Mouse (Mus musculus): Measurements from ENCODE around the gene Tmem52. TPM values are rescaled to one million over a fixed set of nuclear protein-coding genes. Genes with fewer than 3 reads are reported as not detected.

Tmem52 gene
- polyA plus RNA-seq, 1 experiment from 2014 or later, result not detected

DNA sequence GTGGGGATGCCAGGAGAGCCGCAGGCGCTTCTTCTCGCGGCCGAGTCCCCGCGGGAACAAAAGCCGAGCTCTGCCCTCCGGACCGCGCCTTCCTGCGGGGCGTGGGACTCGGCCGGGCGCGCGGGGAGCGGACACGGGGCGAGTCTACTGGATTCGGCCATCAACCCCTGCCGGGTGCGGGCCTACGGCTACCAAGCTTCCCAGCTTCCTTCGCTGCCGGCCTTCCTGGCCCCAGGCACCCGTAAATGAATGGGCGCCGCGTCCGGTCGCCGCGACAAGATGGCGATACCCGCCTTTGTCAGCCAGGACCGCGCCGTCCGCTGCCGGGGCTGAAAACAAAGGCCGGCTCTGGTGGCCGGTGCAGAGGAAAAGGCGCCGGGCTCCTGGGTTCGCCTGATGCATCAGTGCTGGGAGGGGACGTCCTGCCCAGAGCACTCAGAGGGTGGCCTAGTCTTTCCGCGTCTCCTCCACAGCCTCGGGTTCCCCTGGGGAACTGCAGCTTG, 23.3 kb downstream of the Tmem52 start:
- Histone ChIP-seq H3K4me1 (replicated peaks; ENCODE audit: control insufficient read depth, insufficient read depth, low read length) (peaks cover 28% of the 10 kb centered on the region), H3K36me3 (ENCODE audit: control insufficient read depth, insufficient read depth) (no peaks in the 10 kb centered on the region), H3K27me3 (replicated peaks; ENCODE audit: control insufficient read depth, insufficient read depth, low read length) (no peaks in the 10 kb centered on the region), H3K4me3 (replicated peaks; ENCODE audit: low read length) (peak overlapping the region; percentile 100), H3K27ac (ENCODE audit: low read length) (peak overlapping the region; percentile 93), H3K9ac (replicated peaks; ENCODE audit: low read depth, low read length) (peak overlapping the region; percentile 100), H3K4me2 (ENCODE audit: low read length) (peak overlapping the region; percentile 94), H3K9me3 (ENCODE audit: control insufficient read depth, low read length) (no peaks in the 10 kb centered on the region)
- ATAC-seq, result no peak
- WGBS, result under 1% methylated on average over 51 of the region's 51 CpGs

DNA sequence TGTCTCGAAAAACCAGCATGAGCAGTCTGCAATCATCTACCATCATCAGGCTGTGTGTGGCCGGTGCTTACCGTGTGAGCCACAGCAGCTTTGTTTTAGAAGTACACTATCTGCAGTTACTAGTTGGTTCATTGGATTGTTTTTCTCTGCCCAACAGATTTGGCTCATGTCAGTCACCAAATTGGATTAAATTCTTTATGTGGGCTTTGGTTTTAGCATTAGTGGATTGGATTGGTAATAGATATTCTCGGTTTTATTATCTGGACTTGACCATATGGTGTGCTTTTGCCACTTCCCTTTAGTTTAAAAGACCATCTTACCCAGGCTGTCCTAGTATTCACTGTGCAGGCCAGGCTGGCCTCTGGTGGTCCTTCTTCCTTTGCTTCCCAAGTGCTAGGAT, 26.0 kb downstream of the Tmem52 start:
- H3K27ac ChIP-seq (ENCODE audit: low read length), result no peak overlapping the region
- H3K4me3 ChIP-seq (replicated peaks; ENCODE audit: low read length), result no peak overlapping the region
- H3K4me2 ChIP-seq (ENCODE audit: low read length), result no peak overlapping the region
- no peak for ATAC-seq
- no peak overlapping the region for H3K9ac ChIP-seq (replicated peaks; ENCODE audit: low read depth, low read length)
- 65% methylated on average over 4 of the region's 4 CpGs for WGBS
- no peaks in the 10 kb centered on the region for H3K9me3 ChIP-seq (ENCODE audit: control insufficient read depth, low read length)
- no peaks in the 10 kb centered on the region for H3K27me3 ChIP-seq (replicated peaks; ENCODE audit: control insufficient read depth, insufficient read depth, low read length)
- peaks cover 25% of the 10 kb centered on the region for H3K4me1 ChIP-seq (replicated peaks; ENCODE audit: control insufficient read depth, insufficient read depth, low read length)
- H3K36me3 ChIP-seq (ENCODE audit: control insufficient read depth, insufficient read depth), result no peaks in the 10 kb centered on the region

DNA sequence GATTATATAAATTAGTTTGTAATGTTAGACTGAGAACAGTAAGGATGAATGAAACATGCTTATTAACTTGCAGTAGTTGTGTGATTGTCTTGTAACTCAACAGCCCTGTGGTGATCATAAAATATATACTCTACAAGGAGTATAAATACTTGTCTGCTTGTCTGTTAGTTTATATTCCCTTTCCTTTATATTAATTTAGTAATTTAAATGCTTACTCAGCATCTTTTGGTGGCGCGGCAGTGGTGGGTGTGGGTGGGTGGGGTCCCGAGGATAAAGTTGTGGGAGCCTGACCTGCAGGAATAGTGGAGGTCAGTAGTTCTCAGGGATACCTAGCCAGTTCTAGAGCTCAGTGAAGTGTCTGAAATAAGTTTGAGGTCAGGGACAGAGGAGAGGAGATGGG, 29.0 kb downstream of the Tmem52 start:
- no peak overlapping the region for H3K4me2 ChIP-seq (ENCODE audit: low read length)
- H3K9me3 ChIP-seq (ENCODE audit: control insufficient read depth, low read length), result no peaks in the 10 kb centered on the region
- no peaks in the 10 kb centered on the region for H3K36me3 ChIP-seq (ENCODE audit: control insufficient read depth, insufficient read depth)
- no peak overlapping the region for H3K9ac ChIP-seq (replicated peaks; ENCODE audit: low read depth, low read length)
- no peaks in the 10 kb centered on the region for H3K27me3 ChIP-seq (replicated peaks; ENCODE audit: control insufficient read depth, insufficient read depth, low read length)
- peaks cover 20% of the 10 kb centered on the region for H3K4me1 ChIP-seq (replicated peaks; ENCODE audit: control insufficient read depth, insufficient read depth, low read length)
- no peak overlapping the region for H3K4me3 ChIP-seq (replicated peaks; ENCODE audit: low read length)
- ATAC-seq, result no peak
- H3K27ac ChIP-seq (ENCODE audit: low read length), result no peak overlapping the region
- WGBS, result 94% methylated on average over 3 of the region's 3 CpGs

DNA sequence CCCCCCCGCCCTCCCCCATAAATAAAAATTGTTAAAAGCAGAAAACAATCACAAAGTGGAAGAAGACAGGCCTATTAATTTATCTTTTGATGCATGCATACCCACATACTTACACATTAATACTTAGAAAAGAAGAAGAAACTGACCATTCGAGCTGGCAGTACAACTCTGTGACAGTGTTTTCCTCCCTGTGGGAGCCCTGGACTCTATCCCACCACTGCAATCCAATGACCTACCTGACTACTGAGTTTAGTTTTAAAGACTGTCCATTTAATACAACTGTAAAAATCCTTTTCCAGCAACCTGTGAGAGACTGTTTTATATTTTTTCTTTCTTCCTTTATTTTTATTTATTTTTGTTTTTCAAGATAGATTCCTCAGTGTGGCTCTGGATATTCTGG, 32.2 kb downstream of the Tmem52 start:
- H3K4me1 ChIP-seq (replicated peaks; ENCODE audit: control insufficient read depth, insufficient read depth, low read length), result peaks cover 6% of the 10 kb centered on the region; the same call in 1 of the 2 replicates
- no peak overlapping the region for H3K4me3 ChIP-seq (replicated peaks; ENCODE audit: low read length)
- no peak overlapping the region for H3K27ac ChIP-seq (ENCODE audit: low read length)
- no peaks in the 10 kb centered on the region for H3K9me3 ChIP-seq (ENCODE audit: control insufficient read depth, low read length)
- H3K36me3 ChIP-seq (ENCODE audit: control insufficient read depth, insufficient read depth), result no peaks in the 10 kb centered on the region
- no peak overlapping the region for H3K4me2 ChIP-seq (ENCODE audit: low read length)
- 83% methylated on average over 2 of the region's 2 CpGs for WGBS
- ATAC-seq, result no peak
- H3K27me3 ChIP-seq (replicated peaks; ENCODE audit: control insufficient read depth, insufficient read depth, low read length), result no peaks in the 10 kb centered on the region
- no peak overlapping the region for H3K9ac ChIP-seq (replicated peaks; ENCODE audit: low read depth, low read length)

DNA sequence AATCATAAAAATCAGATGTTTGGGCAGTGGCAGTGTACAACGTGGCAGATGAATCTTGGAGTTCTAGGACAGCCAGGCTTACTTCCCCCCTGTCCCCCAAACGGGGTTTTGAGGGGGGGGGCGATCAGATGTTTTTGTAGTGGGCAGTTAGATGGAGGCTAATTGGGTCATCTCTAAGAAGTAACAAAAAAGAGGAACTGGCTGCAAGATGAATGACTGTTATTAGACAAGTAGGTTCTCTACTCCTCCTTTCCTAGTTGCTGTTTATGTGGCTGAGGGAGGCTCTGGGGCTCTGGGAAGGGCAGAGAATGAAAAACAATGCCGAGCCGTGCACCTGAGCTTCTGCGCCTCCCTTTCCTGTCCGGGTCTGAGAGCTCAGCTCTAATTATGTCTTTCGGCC, 36.2 kb downstream of the Tmem52 start:
- WGBS, result 55% methylated on average over 8 of the region's 8 CpGs
- Histone ChIP-seq H3K36me3 (ENCODE audit: control insufficient read depth, insufficient read depth) (no peaks in the 10 kb centered on the region), H3K4me3 (replicated peaks; ENCODE audit: low read length) (no peak overlapping the region), H3K27ac (ENCODE audit: low read length) (no peak overlapping the region), H3K9me3 (ENCODE audit: control insufficient read depth, low read length) (no peaks in the 10 kb centered on the region), H3K27me3 (replicated peaks; ENCODE audit: control insufficient read depth, insufficient read depth, low read length) (no peaks in the 10 kb centered on the region), H3K4me2 (ENCODE audit: low read length) (no peak overlapping the region), H3K9ac (replicated peaks; ENCODE audit: low read depth, low read length) (no peak overlapping the region), H3K4me1 (replicated peaks; ENCODE audit: control insufficient read depth, insufficient read depth, low read length) (peaks cover 6% of the 10 kb centered on the region; the same call in 1 of the 2 replicates)
- no peak for ATAC-seq

DNA sequence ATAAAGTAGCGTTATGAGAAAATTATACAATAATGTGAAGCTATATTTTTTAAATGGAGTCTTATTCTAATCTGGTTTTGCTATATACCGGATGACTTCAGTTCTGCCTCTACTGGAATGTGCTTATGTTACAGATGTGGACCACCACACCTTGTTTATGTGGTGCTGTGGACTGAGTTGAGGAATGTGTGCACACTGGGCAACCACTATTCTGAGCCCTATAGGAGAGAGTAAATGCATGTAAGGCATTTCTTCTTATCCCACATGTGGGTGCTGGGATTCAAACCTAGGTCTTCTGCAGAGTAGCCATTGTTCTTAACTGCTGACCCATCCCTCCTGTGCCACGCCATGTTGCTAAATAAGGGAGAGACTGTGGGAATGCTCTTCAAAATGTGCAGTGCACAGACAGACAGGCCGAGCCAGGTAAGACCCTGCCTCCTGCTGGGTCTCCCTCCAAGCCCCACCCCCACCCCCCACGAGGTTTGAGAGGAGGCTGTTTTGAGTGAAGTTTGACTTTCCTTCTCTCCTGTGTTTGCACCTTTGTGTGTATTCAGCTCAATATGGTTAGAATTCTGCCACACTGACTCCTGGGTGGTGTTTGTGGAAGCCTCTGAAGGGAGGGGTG, 36.9 kb downstream of the Tmem52 start:
- no peaks in the 10 kb centered on the region for H3K27me3 ChIP-seq (replicated peaks; ENCODE audit: control insufficient read depth, insufficient read depth, low read length)
- H3K4me2 ChIP-seq (ENCODE audit: low read length), result no peak overlapping the region
- peaks cover 8% of the 10 kb centered on the region; the same call in 1 of the 2 replicates for H3K4me1 ChIP-seq (replicated peaks; ENCODE audit: control insufficient read depth, insufficient read depth, low read length)
- H3K9ac ChIP-seq (replicated peaks; ENCODE audit: low read depth, low read length), result no peak overlapping the region
- no peak overlapping the region for H3K4me3 ChIP-seq (replicated peaks; ENCODE audit: low read length)
- ATAC-seq, result no peak
- 78% methylated on average over 5 of the region's 5 CpGs for WGBS
- no peak overlapping the region for H3K27ac ChIP-seq (ENCODE audit: low read length)
- H3K9me3 ChIP-seq (ENCODE audit: control insufficient read depth, low read length), result no peaks in the 10 kb centered on the region
- no peaks in the 10 kb centered on the region for H3K36me3 ChIP-seq (ENCODE audit: control insufficient read depth, insufficient read depth)

DNA sequence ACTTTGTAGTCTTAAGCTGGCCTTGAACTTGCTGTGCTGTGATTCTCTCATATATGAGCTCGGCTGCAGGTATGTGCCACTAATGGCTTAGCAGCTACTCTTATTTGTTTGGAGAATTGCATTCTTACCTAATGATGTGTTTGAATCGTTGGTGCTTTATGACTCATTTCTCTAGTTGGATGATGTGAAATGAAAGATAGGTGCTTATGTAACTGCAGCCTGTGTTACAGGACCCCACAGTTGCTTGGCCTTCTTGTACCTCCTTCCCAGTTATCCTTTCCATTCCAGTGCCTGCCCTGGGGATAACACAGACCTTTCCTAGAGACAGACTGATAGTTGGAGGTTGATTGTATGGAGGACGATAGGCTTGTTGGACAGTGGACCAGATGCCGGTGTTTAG, 39.7 kb downstream of the Tmem52 start:
- WGBS, result 92% methylated on average over 4 of the region's 4 CpGs
- no peak overlapping the region for H3K4me3 ChIP-seq (replicated peaks; ENCODE audit: low read length)
- no peak for ATAC-seq

DNA sequence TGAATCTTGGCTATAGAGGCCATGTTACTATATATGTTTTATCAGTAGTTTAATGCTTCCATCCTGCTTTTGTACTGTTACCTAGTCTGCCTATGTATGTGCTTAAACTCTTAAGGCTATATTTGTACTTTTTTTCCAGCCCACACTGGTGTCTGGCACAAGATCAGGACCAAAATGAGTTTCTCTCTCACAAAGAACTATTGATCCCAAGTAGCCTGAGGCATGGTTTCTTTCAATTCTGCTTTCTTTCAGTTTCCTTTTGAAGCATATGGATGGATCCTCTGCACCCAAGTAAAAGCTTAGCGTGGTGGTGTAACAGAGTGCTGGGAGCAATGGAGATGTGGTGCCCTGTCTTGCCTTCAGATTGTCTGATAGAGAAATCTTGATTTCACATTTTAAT, 42.1 kb downstream of the Tmem52 start:
- H3K4me1 ChIP-seq (replicated peaks; ENCODE audit: control insufficient read depth, insufficient read depth, low read length), result peaks cover 8% of the 10 kb centered on the region
- H3K36me3 ChIP-seq (ENCODE audit: control insufficient read depth, insufficient read depth), result no peaks in the 10 kb centered on the region
- no peak overlapping the region for H3K4me2 ChIP-seq (ENCODE audit: low read length)
- H3K27me3 ChIP-seq (replicated peaks; ENCODE audit: control insufficient read depth, insufficient read depth, low read length), result no peaks in the 10 kb centered on the region
- no peaks in the 10 kb centered on the region for H3K9me3 ChIP-seq (ENCODE audit: control insufficient read depth, low read length)
- no peak overlapping the region for H3K4me3 ChIP-seq (replicated peaks; ENCODE audit: low read length)
- ATAC-seq, result no peak
- H3K27ac ChIP-seq (ENCODE audit: low read length), result no peak overlapping the region
- H3K9ac ChIP-seq (replicated peaks; ENCODE audit: low read depth, low read length), result no peak overlapping the region
- WGBS, result 49% methylated on average over 1 of the region's 1 CpGs

More for the DNA sequence above, 39.7 kb downstream of the Tmem52 start:
- Histone ChIP-seq H3K27ac (ENCODE audit: low read length) (no peak overlapping the region), H3K27me3 (replicated peaks; ENCODE audit: control insufficient read depth, insufficient read depth, low read length) (no peaks in the 10 kb centered on the region), H3K4me1 (replicated peaks; ENCODE audit: control insufficient read depth, insufficient read depth, low read length) (peaks cover 14% of the 10 kb centered on the region), H3K4me2 (ENCODE audit: low read length) (no peak overlapping the region), H3K9ac (replicated peaks; ENCODE audit: low read depth, low read length) (no peak overlapping the region), H3K36me3 (ENCODE audit: control insufficient read depth, insufficient read depth) (no peaks in the 10 kb centered on the region), H3K9me3 (ENCODE audit: control insufficient read depth, low read length) (no peaks in the 10 kb centered on the region)

DNA sequence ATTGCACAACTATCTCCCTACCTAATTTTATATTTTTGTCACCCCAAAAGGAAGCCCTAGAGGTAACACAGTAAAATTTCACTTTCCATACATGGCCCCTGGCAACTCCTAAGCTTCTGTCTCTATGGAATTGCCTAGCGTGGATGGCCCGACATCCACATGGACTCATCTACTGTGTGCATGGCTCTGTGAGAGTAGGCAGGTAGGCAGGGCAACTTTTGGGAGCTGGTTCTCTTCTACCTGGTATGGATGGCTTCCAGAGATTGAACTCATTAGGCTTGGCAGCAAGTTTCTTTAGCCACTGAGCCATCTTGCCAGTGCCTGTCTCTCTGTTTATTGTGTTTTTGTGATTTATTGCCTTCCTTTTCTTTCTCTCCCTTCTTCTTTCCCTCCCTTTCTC, 45.9 kb downstream of the Tmem52 start:
- no peaks in the 10 kb centered on the region for H3K27me3 ChIP-seq (replicated peaks; ENCODE audit: control insufficient read depth, insufficient read depth, low read length)

More for the DNA sequence above, 45.9 kb downstream of the Tmem52 start:
- peaks cover 8% of the 10 kb centered on the region for H3K4me1 ChIP-seq (replicated peaks; ENCODE audit: control insufficient read depth, insufficient read depth, low read length)
- ATAC-seq, result no peak
- no peak overlapping the region for H3K27ac ChIP-seq (ENCODE audit: low read length)
- WGBS, result 91% methylated on average over 2 of the region's 2 CpGs
- no peak overlapping the region for H3K4me3 ChIP-seq (replicated peaks; ENCODE audit: low read length)
- no peaks in the 10 kb centered on the region for H3K36me3 ChIP-seq (ENCODE audit: control insufficient read depth, insufficient read depth)
- no peak overlapping the region for H3K4me2 ChIP-seq (ENCODE audit: low read length)
- no peak overlapping the region for H3K9ac ChIP-seq (replicated peaks; ENCODE audit: low read depth, low read length)
- H3K9me3 ChIP-seq (ENCODE audit: control insufficient read depth, low read length), result no peaks in the 10 kb centered on the region

All from forebrain, embryonic 16.5 days (tissue).